Mouse (Mus musculus) kidney, postnatal 4 days (tissue): ENCODE data around the gene Myo19.
A peak's percentile ranks its signal among the peaks of the same experiment; 100 is the strongest.

Experiments used
- DNase-seq, 2 experiments: peaks; one replicate each; pipeline ENCODE4 v3.0.0; 2021; ENCODE audit warnings: mixed read lengths in 2 of 2

The Myo19 gene

GRCm38 (mm10) chr11:84948114-84948513 is 68.2 kb downstream of the Myo19 start:
- no peak for DNase-seq

DNA sequence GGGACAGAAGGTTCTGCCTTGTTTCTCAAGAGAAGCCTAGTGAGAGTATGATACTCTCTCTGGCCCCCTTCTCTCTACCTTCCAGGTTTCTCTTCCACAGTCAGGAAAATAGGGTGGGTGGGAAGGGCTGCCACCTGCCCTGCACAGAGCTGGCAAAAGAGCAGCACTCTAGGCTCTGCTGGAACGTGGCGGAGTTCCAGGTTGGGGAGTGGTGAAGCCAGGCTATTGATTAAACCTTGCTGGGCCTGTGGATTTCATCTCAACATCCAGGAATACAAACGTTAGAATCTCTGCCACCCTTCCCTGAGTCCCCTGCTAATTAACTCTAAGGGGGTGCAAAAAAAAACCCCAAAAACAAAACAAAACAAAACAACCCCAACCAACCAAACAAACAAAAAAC is 68.6 kb downstream of the Myo19 start:
- DNase-seq, result peak; percentile 35 to 43

- DNase-seq, result no peak
Measured at GRCm38 (mm10) chr11:84952611-84953010, 72.7 kb downstream of the Myo19 start.

DNA sequence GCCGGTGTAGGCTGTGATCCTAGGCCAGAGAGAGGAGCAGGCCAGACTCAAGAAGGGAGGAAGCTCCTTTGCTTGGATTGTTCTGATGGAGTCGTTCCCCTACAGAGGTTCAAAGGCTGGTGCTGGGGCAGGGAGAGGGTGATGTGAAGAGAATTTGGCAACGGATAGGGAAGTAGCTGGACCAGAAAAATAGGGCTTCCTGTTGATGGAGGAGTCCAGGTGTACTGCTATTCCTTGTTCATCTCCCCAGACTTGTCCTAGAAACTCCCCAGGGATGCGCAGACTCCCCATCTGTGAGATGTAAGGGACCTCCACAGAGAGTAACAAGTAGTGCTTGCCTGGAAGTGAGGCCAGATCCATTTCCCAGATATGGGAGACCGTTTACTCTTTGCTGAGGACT is 76.5 kb downstream of the Myo19 start:
- DNase-seq, result no peak

DNA sequence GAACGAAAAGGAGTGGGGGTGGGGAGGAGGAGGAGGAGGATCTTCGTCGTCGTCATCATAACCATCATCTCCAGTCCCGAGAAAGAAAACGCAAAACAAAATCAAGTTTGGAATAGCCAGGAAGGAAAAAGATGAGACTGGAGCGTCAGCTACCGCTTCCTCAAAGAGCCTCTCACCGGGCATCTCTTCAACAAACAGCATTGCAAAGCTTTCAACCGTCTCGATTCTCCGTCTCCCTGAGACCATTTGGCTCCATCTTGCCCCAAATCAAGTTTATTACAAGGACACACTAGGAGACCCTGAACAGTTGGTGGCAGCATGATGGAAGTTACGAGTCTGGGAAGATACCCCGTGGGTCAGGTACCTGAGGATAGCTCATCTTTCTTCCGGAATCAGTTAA is 77.2 kb downstream of the Myo19 start:
- no peak for DNase-seq

- peak; percentile 44 to 66 for DNase-seq
Measured at GRCm38 (mm10) chr11:84957591-84958270, 77.8 kb downstream of the Myo19 start, which contains the start of gene Car4. Gene Car4 (plus strand): TSS chr11:84957786.

DNA sequence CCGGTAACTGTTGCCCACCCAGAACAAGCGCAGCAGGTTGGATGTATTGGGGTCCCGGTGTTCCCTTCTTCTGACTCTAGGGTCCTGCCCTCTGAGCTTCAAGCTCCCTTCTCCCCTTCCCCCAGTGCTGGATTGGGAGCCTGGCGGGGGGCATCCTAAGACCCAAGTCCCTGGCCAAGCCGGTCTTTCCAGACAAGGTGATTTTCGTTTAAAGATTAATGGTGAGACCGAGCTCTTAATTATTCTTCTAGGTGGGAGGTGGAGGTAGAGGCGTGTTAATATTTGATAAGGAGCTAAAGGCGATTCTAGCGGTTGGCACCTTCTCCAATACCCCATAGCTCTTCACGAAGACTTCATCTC is 78.3 kb downstream of the Myo19 start:
- DNase-seq, result peak; percentile 24 to 45

GRCm38 (mm10) chr11:84959181-84959580 is 79.2 kb downstream of the Myo19 start:
- DNase-seq, result no peak

DNA sequence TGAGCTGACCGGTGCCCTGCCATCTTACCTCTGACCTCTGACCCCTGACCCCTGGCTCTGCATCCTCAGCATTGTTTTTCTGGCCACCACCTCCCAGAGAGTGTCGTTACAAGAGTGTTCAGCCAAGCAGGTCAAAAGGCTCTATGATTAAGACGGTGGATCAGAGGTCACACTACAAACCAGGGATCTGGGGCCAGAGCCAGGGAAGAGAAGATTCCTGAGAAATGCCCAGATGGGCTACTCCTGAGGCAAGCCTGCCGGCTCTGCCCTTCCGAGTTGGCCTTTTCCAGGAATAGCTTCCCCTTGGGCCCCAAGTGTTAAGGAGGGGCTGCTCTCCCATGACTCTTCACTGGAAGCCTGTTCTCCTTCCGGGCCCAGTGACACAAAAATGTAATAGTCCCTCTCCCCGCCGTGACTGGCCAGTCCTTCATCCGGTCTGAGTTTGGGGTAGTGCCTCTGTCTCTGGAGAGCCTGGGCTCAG is 79.8 kb downstream of the Myo19 start:
- DNase-seq, result peak; percentile 36 to 59

- no peak for DNase-seq
Measured at GRCm38 (mm10) chr11:84960291-84960690, 80.3 kb downstream of the Myo19 start.

- no peak for DNase-seq
Measured at GRCm38 (mm10) chr11:84960780-84961179, 80.8 kb downstream of the Myo19 start.
